Mouse (Mus musculus) ES-Bruce4 (cell line): ENCODE results near the gene L2hgdh.

Source experiments
- CTCF ChIP-seq: IDR thresholded peaks from one replicate; pipeline ENCODE4 v1.8.1; 2011; ENCODE audit warnings: low read depth, low read length
- EP300 ChIP-seq: IDR thresholded peaks from 2 replicates; pipeline ENCODE4 v1.6.1; 2011; ENCODE audit warnings: low read depth, low read length; ENCODE audit not compliant: insufficient read depth
- POLR2A ChIP-seq: IDR thresholded peaks from one replicate; pipeline ENCODE4 v1.8.1; 2011; ENCODE audit warnings: low read length; ENCODE audit not compliant: insufficient read depth

GRCm38 (mm10) chr12:69704799-69705458, 19.7 kb downstream of the L2hgdh start:
- TF ChIP-seq CTCF (no peak), EP300 (no peak), POLR2A (no peak)
